Mouse (Mus musculus): ENCODE measurements around the gene Zfp663.
A peak's percentile ranks its signal among the peaks of the same experiment; 100 is the strongest.

Zfp663 gene

GRCm38 (mm10) chr2:165319503-165319902, 49.0 kb downstream of the Zfp663 start:
- no peak for DNase-seq

GRCm38 (mm10) chr2:165318941-165319340, 49.6 kb downstream of the Zfp663 start:
- DNase-seq, result no peak

- no peak for DNase-seq
Observed at GRCm38 (mm10) chr2:165317621-165318263, 50.8 kb downstream of the Zfp663 start.

- peak; percentile 90 for DNase-seq
Observed at GRCm38 (mm10) chr2:165316837-165317473, 51.6 kb downstream of the Zfp663 start.

- no peak for DNase-seq
Observed at GRCm38 (mm10) chr2:165316204-165316603, 52.3 kb downstream of the Zfp663 start.

GRCm38 (mm10) chr2:165314197-165314596, 54.3 kb downstream of the Zfp663 start:
- DNase-seq, result no peak

GRCm38 (mm10) chr2:165312381-165312780, 56.1 kb downstream of the Zfp663 start:
- no peak for DNase-seq

GRCm38 (mm10) chr2:165311577-165311976, 57.0 kb downstream of the Zfp663 start:
- no peak for DNase-seq

GRCm38 (mm10) chr2:165310818-165311425, 57.6 kb downstream of the Zfp663 start:
- no peak for DNase-seq

- no peak for DNase-seq
Observed at GRCm38 (mm10) chr2:165307801-165308200, 60.7 kb downstream of the Zfp663 start.

GRCm38 (mm10) chr2:165305438-165305837, 63.1 kb downstream of the Zfp663 start:
- DNase-seq, result no peak

GRCm38 (mm10) chr2:165304819-165305218, 63.7 kb downstream of the Zfp663 start:
- DNase-seq, result no peak

GRCm38 (mm10) chr2:165303354-165304012, 65.0 kb downstream of the Zfp663 start:
- DNase-seq, result no peak

GRCm38 (mm10) chr2:165301409-165301808, 67.1 kb downstream of the Zfp663 start:
- DNase-seq, result no peak

All from layer of hippocampus, adult 9-11 months (tissue).